Mouse (Mus musculus) hindbrain, embryonic 13.5 days (tissue): Measurements from ENCODE around the gene Hoxb6. TPM values are rescaled to one million over a fixed set of nuclear protein-coding genes. Genes with fewer than 3 reads are reported as not detected.

ENCODE experiments used
- ATAC-seq: fragments of 200-750 bp; cut with Nextera tagmentation; 2 replicates; pipeline ENCODE4 v1.8.0; 2017; ENCODE audit warnings: moderate TSS enrichment; ENCODE audit not compliant: low FRiP score
- H3K27ac ChIP-seq: fragments of 300-500 bp; sonication (generic); 2 replicates; pipeline ENCODE4 v1.5.1; 2015; ENCODE audit warnings: inconsistent platforms, mild to moderate bottlenecking, moderate library complexity
- H3K27me3 ChIP-seq: fragments of 300-500 bp; sonication (generic); 2 replicates; pipeline ENCODE4 v1.6.1; 2015; ENCODE audit warnings: mild to moderate bottlenecking, inconsistent platforms
- H3K36me3 ChIP-seq: fragments of 300-500 bp; sonication (generic); 2 replicates; pipeline ENCODE4 v1.6.1; 2015; ENCODE audit warnings: mild to moderate bottlenecking, inconsistent platforms
- H3K4me1 ChIP-seq: fragments of 300-500 bp; sonication (generic); replicated peaks from 2 replicates; pipeline ENCODE4 v1.6.1; 2015; ENCODE audit warnings: inconsistent platforms
- H3K4me2 ChIP-seq: fragments of 300-500 bp; sonication (generic); 2 replicates; pipeline ENCODE4 v1.6.1; 2015; ENCODE audit warnings: inconsistent platforms, mild to moderate bottlenecking, moderate library complexity
- H3K4me3 ChIP-seq: fragments of 300-500 bp; sonication (generic); 2 replicates; pipeline ENCODE4 v1.5.1; 2015; ENCODE audit warnings: mild to moderate bottlenecking, inconsistent platforms
- H3K9ac ChIP-seq: fragments of 300-500 bp; sonication (generic); 2 replicates; pipeline ENCODE4 v1.6.1; 2015; ENCODE audit warnings: mild to moderate bottlenecking, inconsistent platforms
- H3K9me3 ChIP-seq: fragments of 300-500 bp; sonication (generic); 2 replicates; pipeline ENCODE4 v1.6.1; 2016; ENCODE audit warnings: inconsistent platforms
- WGBS: fragments of 180-500 bp; shearing (Covaris S2); methylation state at CpG from one replicate; pipeline ENCODE4 v1.1.7; 2015; 5-methylcytosine and 5-hydroxymethylcytosine counted together
- polyA plus RNA-seq: library from polyadenylated mRNA; unstranded; fragments of >200 nt; fragmentation: Nextera tagmentation; extraction: Ambion mirVana; gene quantifications from 2 replicates; pipeline ENCODE4 v1.2.1, GENCODE M21; 2015

Gene Hoxb6
- polyA plus RNA-seq, 1 experiment from 2014 or later: 132 TPM

- under 1% methylated on average over 4 of the region's 4 CpGs for WGBS
- H3K4me3 ChIP-seq: peak overlapping the region; percentile 57
- H3K36me3 ChIP-seq: peaks cover 13% of the 10 kb centered on the region
- H3K9ac ChIP-seq: peak overlapping the region; percentile 99
- peak overlapping the region; percentile 100 for H3K27ac ChIP-seq
- ATAC-seq: no peak
- no peaks in the 10 kb centered on the region for H3K9me3 ChIP-seq
- H3K4me2 ChIP-seq: peak overlapping the region; percentile 83
- peaks cover 73% of the 10 kb centered on the region for H3K27me3 ChIP-seq
- H3K4me1 ChIP-seq: peaks cover 67% of the 10 kb centered on the region
These were observed 50.3 kb downstream of the Hoxb6 start for GRCm38 (mm10) chr11:96342576-96342930.

GRCm38 (mm10) chr11:96343206-96343745 lies 51.0 kb downstream of the Hoxb6 start:
- Histone ChIP-seq H3K9me3 (no peaks in the 10 kb centered on the region), H3K27me3 (peaks cover 69% of the 10 kb centered on the region), H3K36me3 (peaks cover 13% of the 10 kb centered on the region), H3K4me2 (peak overlapping the region; percentile 83), H3K27ac (peak overlapping the region; percentile 100), H3K9ac (peak overlapping the region; percentile 99), H3K4me1 (peaks cover 69% of the 10 kb centered on the region), H3K4me3 (peak overlapping the region; percentile 57)
- no peak for ATAC-seq
- 10% methylated on average over 2 of the region's 2 CpGs for WGBS

- H3K4me1 ChIP-seq: peaks cover 69% of the 10 kb centered on the region
- H3K9me3 ChIP-seq: no peaks in the 10 kb centered on the region
- 3% methylated on average over 39 of the region's 40 CpGs for whole genome bisulfite sequencing
- H3K27me3 ChIP-seq: peaks cover 62% of the 10 kb centered on the region
- peak overlapping the region; percentile 83 for H3K4me2 ChIP-seq
- H3K27ac ChIP-seq: peak overlapping the region; percentile 100
- peak overlapping the region; percentile 99 for H3K9ac ChIP-seq
- ATAC-seq: no peak
- peaks cover 13% of the 10 kb centered on the region for H3K36me3 ChIP-seq
- H3K4me3 ChIP-seq: peak overlapping the region; percentile 57
These were observed 52.0 kb downstream of the Hoxb6 start for GRCm38 (mm10) chr11:96344061-96344877.

- Histone ChIP-seq H3K9me3 (no peaks in the 10 kb centered on the region), H3K27me3 (peaks cover 62% of the 10 kb centered on the region), H3K4me2 (peak overlapping the region; percentile 83), H3K36me3 (peaks cover 13% of the 10 kb centered on the region), H3K27ac (peak overlapping the region; percentile 100), H3K4me3 (peak overlapping the region; percentile 57), H3K9ac (peak overlapping the region; percentile 99), H3K4me1 (peaks cover 70% of the 10 kb centered on the region)
- 0% methylated on average over 6 of the region's 6 CpGs for WGBS
- ATAC-seq: no peak
These were observed 52.5 kb downstream of the Hoxb6 start for GRCm38 (mm10) chr11:96344878-96345159.

GRCm38 (mm10) chr11:96345220-96345892 lies 53.1 kb downstream of the Hoxb6 start:
- peak overlapping the region; percentile 99 for H3K9ac ChIP-seq
- peaks cover 62% of the 10 kb centered on the region for H3K27me3 ChIP-seq
- peak overlapping the region; percentile 83 for H3K4me2 ChIP-seq
- ATAC-seq: no peak
- under 1% methylated on average over 35 of the region's 56 CpGs for WGBS
- peak overlapping the region; percentile 100 for H3K27ac ChIP-seq
- peaks cover 13% of the 10 kb centered on the region for H3K36me3 ChIP-seq
- H3K9me3 ChIP-seq: no peaks in the 10 kb centered on the region
- peaks cover 70% of the 10 kb centered on the region for H3K4me1 ChIP-seq
- H3K4me3 ChIP-seq: peak overlapping the region; percentile 57

- peaks cover 13% of the 10 kb centered on the region for H3K36me3 ChIP-seq
- H3K9ac ChIP-seq: peak overlapping the region; percentile 99
- peak overlapping the region; percentile 83 for H3K4me2 ChIP-seq
- peaks cover 77% of the 10 kb centered on the region for H3K4me1 ChIP-seq
- H3K4me3 ChIP-seq: peak overlapping the region; percentile 57
- H3K27ac ChIP-seq: peak overlapping the region; percentile 100
- 2% methylated on average over 45 of the region's 45 CpGs for WGBS
- ATAC-seq: no peak
- peaks cover 62% of the 10 kb centered on the region for H3K27me3 ChIP-seq
- H3K9me3 ChIP-seq: no peaks in the 10 kb centered on the region
These were observed 53.9 kb downstream of the Hoxb6 start for GRCm38 (mm10) chr11:96345893-96346806.

GRCm38 (mm10) chr11:96346916-96347520 lies 54.7 kb downstream of the Hoxb6 start:
- Histone ChIP-seq H3K27ac (peak overlapping the region; percentile 100), H3K9me3 (no peaks in the 10 kb centered on the region), H3K4me1 (peaks cover 78% of the 10 kb centered on the region), H3K27me3 (peaks cover 63% of the 10 kb centered on the region), H3K4me3 (peak overlapping the region; percentile 57; the same call in 1 of the 2 replicates), H3K4me2 (peak overlapping the region; percentile 83), H3K9ac (peak overlapping the region; percentile 99), H3K36me3 (peaks cover 13% of the 10 kb centered on the region)
- WGBS: 19% methylated on average over 5 of the region's 5 CpGs
- no peak for ATAC-seq

GRCm38 (mm10) chr11:96347717-96348116 lies 55.4 kb downstream of the Hoxb6 start:
- H3K4me1 ChIP-seq: peaks cover 78% of the 10 kb centered on the region
- H3K27ac ChIP-seq: peak overlapping the region; percentile 100
- 7% methylated on average over 4 of the region's 4 CpGs for WGBS
- H3K36me3 ChIP-seq: peaks cover 13% of the 10 kb centered on the region
- H3K9me3 ChIP-seq: no peaks in the 10 kb centered on the region
- peak overlapping the region; percentile 7; the same call in 1 of the 2 replicates for H3K4me3 ChIP-seq
- peak overlapping the region; percentile 80 for H3K4me2 ChIP-seq
- peaks cover 65% of the 10 kb centered on the region for H3K27me3 ChIP-seq
- no peak for ATAC-seq
- H3K9ac ChIP-seq: peak overlapping the region; percentile 100

- Histone ChIP-seq H3K9me3 (no peaks in the 10 kb centered on the region), H3K4me1 (peaks cover 73% of the 10 kb centered on the region), H3K27ac (peak overlapping the region; percentile 100), H3K9ac (peak overlapping the region; percentile 100), H3K4me3 (peak overlapping the region; percentile 24), H3K36me3 (peaks cover 16% of the 10 kb centered on the region), H3K4me2 (peak overlapping the region; percentile 80), H3K27me3 (peaks cover 68% of the 10 kb centered on the region)
- 5% methylated on average over 21 of the region's 21 CpGs for WGBS
- no peak for ATAC-seq
These were observed 56.1 kb downstream of the Hoxb6 start for GRCm38 (mm10) chr11:96348141-96348928.

GRCm38 (mm10) chr11:96348988-96349387 lies 56.7 kb downstream of the Hoxb6 start:
- Histone ChIP-seq H3K27me3 (peaks cover 63% of the 10 kb centered on the region), H3K4me2 (peak overlapping the region; percentile 80), H3K9ac (peak overlapping the region; percentile 100), H3K9me3 (no peaks in the 10 kb centered on the region), H3K36me3 (peaks cover 18% of the 10 kb centered on the region), H3K27ac (peak overlapping the region; percentile 100), H3K4me3 (peak overlapping the region; percentile 24), H3K4me1 (peaks cover 67% of the 10 kb centered on the region)
- WGBS: 7% methylated on average over 3 of the region's 3 CpGs
- no peak for ATAC-seq
